Mouse (Mus musculus): ENCODE results near the gene Abcb10.

- TF ChIP-seq POLR2A (IDR thresholded peaks at IDR 0.05; ENCODE audit: control insufficient read depth, low read depth, low read length) (no peak), CTCF (IDR thresholded peaks at IDR 0.05; ENCODE audit: control insufficient read depth, insufficient read depth, insufficient replicate concordance, low read depth, low read length) (no peak)
Measured at GRCm38 (mm10) chr8:123953686-123954085, 29.2 kb downstream of the Abcb10 start.
